Mouse (Mus musculus) stomach, embryonic 16.5 days (tissue): ENCODE measurements around the gene Dlgap1. TPM values are rescaled to one million over a fixed set of nuclear protein-coding genes. Genes with fewer than 3 reads are reported as not detected.

ENCODE experiments used
- ATAC-seq: fragments of 200-750 bp; cut with Nextera tagmentation; 2 replicates; pipeline ENCODE4 v1.8.0; 2017; ENCODE audit warnings: moderate number of reproducible peaks, moderate TSS enrichment; ENCODE audit not compliant: insufficient read depth, low FRiP score
- H3K27ac ChIP-seq: fragments of 300-500 bp; sonication (generic); 2 replicates; pipeline ENCODE4 v1.5.1; 2014; ENCODE audit warnings: low read length
- H3K27me3 ChIP-seq: fragments of 300-500 bp; sonication (generic); 2 replicates; pipeline ENCODE4 v1.6.1; 2014; ENCODE audit warnings: low read length, control low read depth, mixed read lengths; ENCODE audit not compliant: control insufficient read depth, insufficient read depth
- H3K36me3 ChIP-seq: fragments of 300-500 bp; sonication (generic); 2 replicates; pipeline ENCODE4 v1.6.1; 2014; ENCODE audit warnings: low read length; ENCODE audit not compliant: control insufficient read depth, insufficient read depth
- H3K4me1 ChIP-seq: fragments of 300-500 bp; sonication (generic); 2 replicates; pipeline ENCODE4 v1.6.1; 2014; ENCODE audit warnings: low read length, control low read depth, mixed read lengths; ENCODE audit not compliant: control insufficient read depth, insufficient read depth
- H3K4me2 ChIP-seq: fragments of 300-500 bp; sonication (generic); 2 replicates; pipeline ENCODE4 v1.6.1; 2014; ENCODE audit warnings: low read depth, low read length, mixed read lengths
- H3K4me3 ChIP-seq: fragments of 300-500 bp; sonication (generic); replicated peaks from 2 replicates; pipeline ENCODE4 v1.5.1; 2014; ENCODE audit warnings: mild to moderate bottlenecking, low read length
- H3K9ac ChIP-seq: fragments of 300-500 bp; sonication (generic); 2 replicates; pipeline ENCODE4 v1.6.1; 2014; ENCODE audit warnings: low read length
- H3K9me3 ChIP-seq: fragments of 300-500 bp; sonication (generic); replicated peaks from 2 replicates; pipeline ENCODE4 v1.6.1; 2016; ENCODE audit warnings: low read length, control low read depth; ENCODE audit not compliant: control insufficient read depth
- WGBS: fragments of 180-500 bp; shearing (Covaris S2); extraction: QIAGEN DNeasy Blood & Tissue Kit; methylation state at CpG from one replicate; pipeline ENCODE4 v1.1.7; 2014; 5-methylcytosine and 5-hydroxymethylcytosine counted together
- polyA plus RNA-seq: library from polyadenylated mRNA; unstranded; fragments of >200 nt; fragmentation: Nextera tagmentation; extraction: Ambion mirVana; gene quantifications from 2 replicates; pipeline ENCODE4 v1.2.1, GENCODE M21; 2015

Gene Dlgap1
- polyA plus RNA-seq, 1 experiment from 2014 or later, result 3.2 TPM

DNA sequence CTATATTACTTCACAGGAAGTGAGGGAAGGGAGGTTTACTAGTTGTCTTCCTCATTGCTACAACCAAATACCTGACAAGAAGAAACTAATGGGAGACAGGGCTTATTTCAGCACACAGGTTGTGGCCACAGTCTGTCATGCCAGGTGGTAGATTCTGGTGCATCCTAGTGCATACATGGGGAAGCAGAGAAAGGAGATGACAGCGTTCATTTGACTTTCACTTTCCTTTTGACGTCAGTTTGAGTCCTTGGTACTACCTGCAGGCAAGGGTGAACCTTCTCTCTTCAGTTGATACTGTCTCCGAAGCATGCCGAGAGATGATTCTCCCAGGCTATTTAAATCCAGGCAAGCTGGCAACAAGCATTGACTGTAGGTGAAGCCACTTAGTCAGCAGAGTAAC, 516.8 kb downstream of the Dlgap1 start:
- no peak for ATAC-seq
- no peak overlapping the region for H3K27ac ChIP-seq
- no peak overlapping the region for H3K9ac ChIP-seq
- no peaks in the 10 kb centered on the region for H3K27me3 ChIP-seq
- no peaks in the 10 kb centered on the region for H3K4me1 ChIP-seq
- H3K4me2 ChIP-seq, result no peak overlapping the region
- no peak overlapping the region for H3K4me3 ChIP-seq
- H3K36me3 ChIP-seq, result no peaks in the 10 kb centered on the region
- H3K9me3 ChIP-seq, result no peaks in the 10 kb centered on the region
- WGBS, result 81% methylated on average over 4 of the region's 4 CpGs

GRCm38 (mm10) chr17:70486259-70486658, 517.4 kb downstream of the Dlgap1 start:
- H3K36me3 ChIP-seq, result no peaks in the 10 kb centered on the region
- no peak for ATAC-seq
- no peaks in the 10 kb centered on the region for H3K4me1 ChIP-seq
- no peaks in the 10 kb centered on the region for H3K9me3 ChIP-seq
- 62% methylated on average over 7 of the region's 7 CpGs for WGBS
- H3K4me2 ChIP-seq, result no peak overlapping the region
- H3K9ac ChIP-seq, result no peak overlapping the region
- H3K4me3 ChIP-seq, result no peak overlapping the region
- no peaks in the 10 kb centered on the region for H3K27me3 ChIP-seq
- no peak overlapping the region for H3K27ac ChIP-seq

DNA sequence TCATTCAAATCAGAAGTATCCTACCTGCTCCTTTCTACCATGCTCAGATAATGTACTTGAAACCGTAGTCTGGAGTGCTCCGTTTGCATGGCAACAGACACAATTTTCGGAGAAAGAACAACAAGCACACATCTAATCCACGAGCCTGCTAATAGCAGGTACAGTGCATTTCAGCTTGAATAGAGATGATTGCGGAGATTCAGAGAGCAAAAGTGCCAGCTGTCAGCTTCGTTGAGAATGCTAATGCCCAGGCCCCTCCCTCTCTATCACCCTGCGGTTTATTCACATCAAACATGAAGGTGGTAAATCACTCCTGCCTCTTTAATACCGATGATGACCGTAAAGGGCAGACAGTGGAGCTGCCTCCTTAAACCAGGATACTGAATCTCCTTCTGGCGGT, 518.0 kb downstream of the Dlgap1 start:
- no peaks in the 10 kb centered on the region for H3K4me1 ChIP-seq
- H3K36me3 ChIP-seq, result no peaks in the 10 kb centered on the region
- 83% methylated on average over 10 of the region's 10 CpGs for whole genome bisulfite sequencing
- H3K9me3 ChIP-seq, result no peaks in the 10 kb centered on the region
- no peak for ATAC-seq
- no peak overlapping the region for H3K27ac ChIP-seq
- no peaks in the 10 kb centered on the region for H3K27me3 ChIP-seq
- no peak overlapping the region for H3K4me2 ChIP-seq
- H3K9ac ChIP-seq, result no peak overlapping the region
- no peak overlapping the region for H3K4me3 ChIP-seq

- H3K4me3 ChIP-seq, result no peak overlapping the region
- no peak for ATAC-seq
- 74% methylated on average over 7 of the region's 7 CpGs for WGBS
Measured at GRCm38 (mm10) chr17:70488784-70489265, 520.0 kb downstream of the Dlgap1 start.

DNA sequence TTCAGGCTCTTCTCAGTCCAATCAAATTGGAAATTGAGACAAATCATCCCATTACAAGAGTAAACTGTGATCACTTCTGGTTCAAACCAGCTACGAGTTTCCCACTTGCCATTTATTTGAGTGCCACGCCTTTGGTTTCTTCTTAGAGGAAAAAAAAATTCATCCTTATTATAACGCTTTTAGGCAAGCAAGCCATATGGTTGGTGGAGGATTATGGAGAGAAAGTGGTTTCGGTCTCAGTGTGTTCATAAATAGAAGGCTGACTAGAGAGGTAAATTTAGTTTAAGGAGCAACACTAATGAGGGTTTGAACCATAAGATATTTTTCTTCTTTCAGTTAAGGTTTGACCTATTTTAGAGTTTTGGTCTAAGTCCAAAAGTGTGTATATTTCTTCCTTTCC, 522.7 kb downstream of the Dlgap1 start:
- ATAC-seq, result no peak
- WGBS, result 73% methylated on average over 4 of the region's 4 CpGs

More at GRCm38 (mm10) chr17:70488784-70489265, 520.0 kb downstream of the Dlgap1 start:
- no peaks in the 10 kb centered on the region for H3K4me1 ChIP-seq
- H3K27ac ChIP-seq, result no peak overlapping the region
- no peaks in the 10 kb centered on the region for H3K36me3 ChIP-seq
- H3K4me2 ChIP-seq, result no peak overlapping the region
- H3K9me3 ChIP-seq, result no peaks in the 10 kb centered on the region
- no peak overlapping the region for H3K9ac ChIP-seq
- H3K27me3 ChIP-seq, result no peaks in the 10 kb centered on the region

DNA sequence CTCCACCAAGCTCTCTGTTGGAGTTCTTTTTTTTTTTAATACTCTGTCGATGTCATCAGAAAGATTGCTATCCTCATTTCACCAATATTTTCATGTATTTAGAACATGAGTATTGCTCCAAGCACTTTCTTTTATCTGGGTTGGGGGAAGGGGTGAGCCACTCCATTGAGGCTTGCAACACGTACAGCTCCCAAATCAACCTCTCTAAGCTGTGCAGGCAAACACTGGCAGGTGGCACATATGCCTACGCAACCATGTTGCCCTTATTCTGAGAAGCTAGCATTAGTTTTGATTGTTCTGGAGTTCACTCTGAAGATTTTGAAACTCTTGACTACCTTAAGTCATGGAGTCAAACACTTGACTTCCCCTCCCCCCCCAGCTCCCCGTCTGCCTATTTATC, 525.5 kb downstream of the Dlgap1 start:
- Histone ChIP-seq H3K9ac (no peak overlapping the region), H3K9me3 (no peaks in the 10 kb centered on the region), H3K4me1 (no peaks in the 10 kb centered on the region), H3K36me3 (no peaks in the 10 kb centered on the region), H3K4me3 (no peak overlapping the region), H3K4me2 (no peak overlapping the region), H3K27me3 (no peaks in the 10 kb centered on the region), H3K27ac (no peak overlapping the region)
- no peak for ATAC-seq
- 82% methylated on average over 4 of the region's 4 CpGs for WGBS

More for the DNA sequence above, 522.7 kb downstream of the Dlgap1 start:
- Histone ChIP-seq H3K36me3 (no peaks in the 10 kb centered on the region), H3K27me3 (no peaks in the 10 kb centered on the region), H3K4me3 (no peak overlapping the region), H3K9ac (no peak overlapping the region), H3K9me3 (no peaks in the 10 kb centered on the region), H3K4me2 (no peak overlapping the region), H3K4me1 (no peaks in the 10 kb centered on the region), H3K27ac (no peak overlapping the region)

DNA sequence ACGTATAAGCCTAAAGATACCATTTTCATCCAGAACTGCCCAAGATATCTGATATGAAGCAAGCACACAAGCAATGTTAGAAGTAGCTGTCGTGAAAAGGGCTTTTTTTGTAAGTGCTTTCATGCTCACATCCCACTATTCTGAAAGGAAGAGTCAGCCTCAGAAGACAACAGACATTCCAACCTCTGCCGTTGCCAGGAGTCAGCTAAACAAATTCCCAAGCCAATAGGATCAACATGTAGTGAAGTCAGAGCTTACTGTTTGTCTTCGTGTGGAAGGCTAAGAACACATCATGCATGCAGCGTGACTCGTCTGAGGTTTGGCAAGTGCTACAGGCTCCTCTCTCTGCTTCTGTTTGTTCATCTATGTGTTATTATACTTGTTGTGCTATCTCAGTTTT, 529.4 kb downstream of the Dlgap1 start:
- Histone ChIP-seq H3K4me3 (no peak overlapping the region), H3K9ac (no peak overlapping the region), H3K27me3 (no peaks in the 10 kb centered on the region), H3K27ac (no peak overlapping the region), H3K4me2 (no peak overlapping the region), H3K36me3 (no peaks in the 10 kb centered on the region), H3K9me3 (no peaks in the 10 kb centered on the region), H3K4me1 (no peaks in the 10 kb centered on the region)
- no peak for ATAC-seq
- 65% methylated on average over 6 of the region's 6 CpGs for WGBS

DNA sequence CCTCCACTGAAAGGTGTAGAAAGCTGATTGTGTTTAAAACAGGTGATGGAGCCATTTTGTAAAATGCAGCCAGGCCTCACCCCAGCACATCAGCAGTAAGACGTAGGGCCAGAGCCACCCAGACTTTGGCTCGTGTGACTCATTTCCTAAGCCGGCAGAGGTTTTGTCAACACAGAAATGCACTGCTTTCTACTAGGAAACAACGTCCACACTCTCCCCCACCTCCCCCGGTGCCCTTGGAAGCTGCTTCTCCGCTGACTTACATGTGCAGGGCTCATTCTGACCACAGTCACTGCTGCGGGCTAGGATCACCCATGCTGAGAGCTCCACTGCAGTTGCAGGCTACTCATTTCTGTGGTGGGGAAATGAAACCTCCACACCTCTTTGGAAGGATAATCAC, 533.1 kb downstream of the Dlgap1 start:
- Histone ChIP-seq H3K4me1 (no peaks in the 10 kb centered on the region), H3K9ac (no peak overlapping the region), H3K27me3 (no peaks in the 10 kb centered on the region), H3K4me2 (no peak overlapping the region), H3K36me3 (no peaks in the 10 kb centered on the region), H3K27ac (no peak overlapping the region), H3K4me3 (no peak overlapping the region), H3K9me3 (no peaks in the 10 kb centered on the region)
- WGBS, result 45% methylated on average over 7 of the region's 7 CpGs
- no peak for ATAC-seq

- H3K27me3 ChIP-seq, result no peaks in the 10 kb centered on the region
- no peaks in the 10 kb centered on the region for H3K36me3 ChIP-seq
- H3K4me3 ChIP-seq, result no peak overlapping the region
- no peak for ATAC-seq
- no peak overlapping the region for H3K9ac ChIP-seq
- no peak overlapping the region for H3K27ac ChIP-seq
- WGBS, result 52% methylated on average over 4 of the region's 4 CpGs
- H3K4me2 ChIP-seq, result no peak overlapping the region
- H3K9me3 ChIP-seq, result no peaks in the 10 kb centered on the region
- no peaks in the 10 kb centered on the region for H3K4me1 ChIP-seq
Measured at GRCm38 (mm10) chr17:70507759-70508158, 538.9 kb downstream of the Dlgap1 start.

GRCm38 (mm10) chr17:70510441-70510840, 541.6 kb downstream of the Dlgap1 start:
- Histone ChIP-seq H3K4me2 (no peak overlapping the region), H3K9ac (no peak overlapping the region), H3K4me1 (no peaks in the 10 kb centered on the region), H3K27ac (no peak overlapping the region), H3K9me3 (no peaks in the 10 kb centered on the region), H3K27me3 (no peaks in the 10 kb centered on the region), H3K4me3 (no peak overlapping the region), H3K36me3 (no peaks in the 10 kb centered on the region)
- WGBS, result 79% methylated on average over 5 of the region's 5 CpGs
- no peak for ATAC-seq
